Mouse (Mus musculus) myocyte (in vitro differentiated cells): ENCODE results near the gene Ubash3b.

ENCODE experiments used
- E2F4 ChIP-seq: IDR thresholded peaks from one replicate; pipeline ENCODE4 v1.6.1; 2011; ENCODE audit warnings: mild to moderate bottlenecking, control low read depth, moderate library complexity; ENCODE audit not compliant: insufficient read depth
- MAX ChIP-seq: IDR thresholded peaks from one replicate; pipeline ENCODE4 v1.6.1; 2011; ENCODE audit warnings: low read depth, mild to moderate bottlenecking, control low read depth
- MYOG ChIP-seq, 3 experiments: IDR thresholded peaks; one replicate each; pipeline ENCODE4 v1.6.1; 2011; ENCODE audit warnings: control low read depth in 2 of 3, low read depth in 2 of 3, mild to moderate bottlenecking in 2 of 3; ENCODE audit not compliant: insufficient read length in 2 of 3, control insufficient read depth in 1 of 3, insufficient read depth in 1 of 3
- POLR2A ChIP-seq: IDR thresholded peaks from one replicate; pipeline ENCODE4 v1.6.1; 2011; ENCODE audit warnings: low read depth, mild to moderate bottlenecking, control low read depth, moderate library complexity; ENCODE audit not compliant: insufficient read length
- POLR2AphosphoS2 ChIP-seq: IDR thresholded peaks from one replicate; pipeline ENCODE4 v1.6.1; 2011; ENCODE audit warnings: low read depth, control low read depth; ENCODE audit not compliant: insufficient read length
- SRF ChIP-seq: IDR thresholded peaks from one replicate; pipeline ENCODE4 v1.6.1; 2011; ENCODE audit warnings: low read depth; ENCODE audit not compliant: control insufficient read depth, insufficient read length
- TCF12 ChIP-seq: IDR thresholded peaks from one replicate; pipeline ENCODE4 v1.6.1; 2011; ENCODE audit warnings: mild to moderate bottlenecking, control low read depth; ENCODE audit not compliant: poor library complexity, insufficient read depth, severe bottlenecking
- USF1 ChIP-seq: IDR thresholded peaks from one replicate; pipeline ENCODE4 v1.6.1; 2011; ENCODE audit warnings: low read depth, mild to moderate bottlenecking, control low read depth, moderate library complexity

DNA sequence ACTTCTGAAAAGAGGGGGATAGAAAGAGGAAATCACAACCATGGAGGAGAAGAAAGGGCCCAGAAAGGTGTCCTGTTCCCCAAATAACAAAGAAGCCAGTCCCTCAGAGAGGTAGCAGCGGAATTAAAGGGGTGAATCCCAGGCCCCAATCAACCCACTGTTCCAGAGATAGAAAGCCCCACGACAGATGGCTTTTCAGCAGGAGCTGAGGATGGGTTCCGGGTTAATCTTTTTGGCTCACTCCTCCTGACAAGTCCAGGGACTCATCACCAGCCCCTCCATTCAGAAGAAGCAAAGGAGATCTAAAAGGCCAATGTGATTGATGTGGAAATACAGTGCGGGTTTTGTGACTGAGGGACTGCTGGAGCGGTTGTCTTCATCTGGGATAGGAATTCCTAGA lies 117.9 kb downstream of the Ubash3b start:
- TF ChIP-seq MYOG (IDR thresholded peaks at IDR 0.05; ENCODE audit: control insufficient read depth in 1 of 3, insufficient read depth in 1 of 3, insufficient read length in 2 of 3, low read depth in 2 of 3) (no peak), POLR2A (no peak), MAX (no peak), USF1 (no peak), TCF12 (no peak), E2F4 (no peak), POLR2AphosphoS2 (no peak), SRF (no peak)
